Mouse (Mus musculus): ENCODE results near the gene Ncoa4.
"Not testable (repeated sequence)": the region's sequence is repeated elsewhere in the genome, so short reads cannot be mapped to it uniquely, and the experiment has no call there.

The Ncoa4 gene

GRCm38 (mm10) chr14:32159150-32159670 lies 455 bp upstream of the Ncoa4 start:
- in situ Hi-C loops (cut with MboI, MseI), result loop anchor here (10.0 to 25.0 kb wide), 2 partner anchors 74 to 1147 kb away; partner anchors contain the start of genes Dph3, Glt8d1, Gnl3 and Oxnad1

GRCm38 (mm10) chr14:32160563-32160962 lies 898 bp downstream of the Ncoa4 start:
- in situ Hi-C loops (cut with MboI, MseI), result loop anchor here (25.0 kb wide), 1 partner anchor 1148 kb away; the partner anchor contains the start of genes Glt8d1, Gnl3, Pbrm1 and Spcs1

GRCm38 (mm10) chr14:32161090-32161885 lies 1.6 kb downstream of the Ncoa4 start:
- in situ Hi-C loops (cut with MboI, MseI), result loop anchor here (25.0 kb wide), 1 partner anchor 1149 kb away; the partner anchor contains the start of genes Glt8d1, Gnl3, Pbrm1 and Spcs1

GRCm38 (mm10) chr14:32162231-32162630 lies 2.6 kb downstream of the Ncoa4 start:
- in situ Hi-C loops (cut with MboI, MseI), result loop anchor here (25.0 kb wide), 1 partner anchor 1150 kb away; the partner anchor contains the start of genes Glt8d1, Gnl3, Pbrm1 and Spcs1

- in situ Hi-C loops (cut with MboI, MseI), result loop anchor here (25.0 kb wide), 1 partner anchor 1151 kb away; the partner anchor contains the start of genes Glt8d1, Gnl3, Pbrm1 and Spcs1
Observed at GRCm38 (mm10) chr14:32163203-32163888, 3.7 kb downstream of the Ncoa4 start.

- in situ Hi-C loops (cut with MboI, MseI), result loop anchor here (25.0 kb wide), 1 partner anchor 1152 kb away; the partner anchor contains the start of genes Glt8d1, Gnl3, Pbrm1 and Spcs1
Observed at GRCm38 (mm10) chr14:32164173-32165051, 4.7 kb downstream of the Ncoa4 start.

GRCm38 (mm10) chr14:32165278-32166061 lies 5.8 kb downstream of the Ncoa4 start:
- in situ Hi-C loops (cut with MboI, MseI), result loop anchor here (25.0 kb wide), 1 partner anchor 1153 kb away; the partner anchor contains the start of genes Glt8d1, Gnl3, Pbrm1 and Spcs1

- in situ Hi-C loops (cut with MboI, MseI), result loop anchor here (25.0 kb wide), 1 partner anchor 1154 kb away; the partner anchor contains the start of genes Glt8d1, Gnl3, Pbrm1 and Spcs1
Observed at GRCm38 (mm10) chr14:32166062-32166441, 6.4 kb downstream of the Ncoa4 start.

GRCm38 (mm10) chr14:32166840-32167239 lies 7.2 kb downstream of the Ncoa4 start:
- in situ Hi-C loops (cut with MboI, MseI), result loop anchor here (25.0 kb wide), 1 partner anchor 1155 kb away; the partner anchor contains the start of genes Glt8d1, Gnl3, Pbrm1 and Spcs1

- in situ Hi-C loops (cut with MboI, MseI), result loop anchor here (25.0 kb wide), 1 partner anchor 1155 kb away; the partner anchor contains the start of genes Glt8d1, Gnl3, Pbrm1 and Spcs1
Observed at GRCm38 (mm10) chr14:32167326-32167725, 7.7 kb downstream of the Ncoa4 start.

GRCm38 (mm10) chr14:32168653-32169231 lies 9.1 kb downstream of the Ncoa4 start:
- in situ Hi-C loops (cut with MboI, MseI), result loop anchor here (25.0 kb wide), 1 partner anchor 1156 kb away; the partner anchor contains the start of genes Glt8d1, Gnl3, Pbrm1 and Spcs1

- in situ Hi-C loops (cut with MboI, MseI), result loop anchor here (25.0 kb wide), 1 partner anchor 1158 kb away; the partner anchor contains the start of genes Glt8d1, Gnl3, Pbrm1 and Spcs1
Observed at GRCm38 (mm10) chr14:32170137-32170536, 10.5 kb downstream of the Ncoa4 start.

- in situ Hi-C loops (cut with MboI, MseI), result no loop called here
Observed at GRCm38 (mm10) chr14:32175310-32175709, 15.6 kb downstream of the Ncoa4 start.

- in situ Hi-C loops (cut with MboI, MseI), result not testable (repeated sequence)
Observed at GRCm38 (mm10) chr14:32176590-32176989, 16.9 kb downstream of the Ncoa4 start.

GRCm38 (mm10) chr14:32179393-32180195 lies 19.9 kb downstream of the Ncoa4 start:
- in situ Hi-C loops (cut with MboI, MseI), result no loop called here

GRCm38 (mm10) chr14:32180861-32181260 lies 21.2 kb downstream of the Ncoa4 start:
- in situ Hi-C loops (cut with MboI, MseI), result no loop called here

- in situ Hi-C loops (cut with MboI, MseI), result no loop called here
Observed at GRCm38 (mm10) chr14:32183846-32184245, 24.2 kb downstream of the Ncoa4 start.
